Mouse (Mus musculus) CH12.LX (cell line): ENCODE data around the gene Rnf144b.

Source experiments
- CTCF ChIP-seq, 2 experiments: IDR thresholded peaks in 1 of 2; conservative IDR thresholded peaks in 1 of 2; 2 replicates each; pipeline ENCODE4 v1.5.1; 2011 to 2012; ENCODE audit warnings: low read depth in 2 of 2, low read length in 2 of 2, improper control_type of control experiment in 1 of 2, inconsistent platforms in 1 of 2, mild to moderate bottlenecking in 1 of 2, moderate library complexity in 1 of 2
- EP300 ChIP-seq: IDR thresholded peaks from 2 replicates; pipeline ENCODE4 v1.6.1; 2011; ENCODE audit warnings: low read length, improper control_type of control experiment
- ETS1 ChIP-seq: conservative IDR thresholded peaks from 2 replicates; pipeline ENCODE4 v1.6.1; 2012; ENCODE audit warnings: low read depth, mild to moderate bottlenecking, inconsistent platforms, low read length, improper control_type of control experiment, moderate library complexity
- HCFC1 ChIP-seq: IDR thresholded peaks from 2 replicates; pipeline ENCODE4 v1.6.1; 2012; ENCODE audit warnings: low read depth, mild to moderate bottlenecking, inconsistent platforms, low read length, improper control_type of control experiment
- POLR2A ChIP-seq: IDR thresholded peaks from 2 replicates; pipeline ENCODE4 v1.6.1; 2011; ENCODE audit warnings: low read depth, mild to moderate bottlenecking, improper control_type of control experiment, low read length
- POLR2AphosphoS2 ChIP-seq: IDR thresholded peaks from 2 replicates; pipeline ENCODE4 v1.6.1; 2011; ENCODE audit warnings: low read depth, low read length, improper control_type of control experiment
- SIN3A ChIP-seq: IDR thresholded peaks from 2 replicates; pipeline ENCODE4 v1.6.1; 2012; ENCODE audit warnings: low read length, improper control_type of control experiment, inconsistent platforms

GRCm38 (mm10) chr13:47151060-47151459 is 28.6 kb downstream of the Rnf144b start:
- TF ChIP-seq EP300 (no peak), CTCF (conservative IDR thresholded peaks at IDR 0.05 in 1 of 2, IDR thresholded peaks at IDR 0.05 in 1 of 2; ENCODE audit: low read depth in 2 of 2, low read length in 2 of 2) (no peak), POLR2A (no peak), HCFC1 (no peak), SIN3A (no peak), POLR2AphosphoS2 (no peak), ETS1 (no peak)
